Mouse (Mus musculus): ENCODE results near the gene Hba-a2.

- no peak for TF ChIP-seq CTCF (IDR thresholded peaks at IDR 0.05; ENCODE audit: borderline replicate concordance, control insufficient read depth, extremely low read depth, insufficient read depth, low read length, poor library complexity)
- no peak for TF ChIP-seq POLR2A (IDR thresholded peaks at IDR 0.05; ENCODE audit: control insufficient read depth, extremely low read depth, insufficient read depth, low read length, poor library complexity)
Observed at GRCm38 (mm10) chr11:32309446-32309845, 13.2 kb downstream of the Hba-a2 start.

Data from thymus, adult 2 months (tissue).